Mouse (Mus musculus) stomach, postnatal 0 days (tissue): Measurements from ENCODE around the gene Trmt112.

ENCODE experiments used
- CTCF ChIP-seq: IDR thresholded peaks from 2 replicates; pipeline ENCODE4 v1.5.1; 2016; ENCODE audit warnings: antibody characterized with exemption, low read depth, mild to moderate bottlenecking, moderate library complexity
- EP300 ChIP-seq: optimal IDR thresholded peaks from 2 replicates; pipeline ENCODE3; 2016; ENCODE audit warnings: antibody characterized with exemption

- TF ChIP-seq CTCF (no peak), EP300 (no peak)
Measured at GRCm38 (mm10) chr19:6861451-6861850, 48.0 kb upstream of the Trmt112 start.
